ENCODE assay signal across 9 mouse cellular contexts in genomic region chr9:92820721-92821120, GRCm38 (mm10).
DNase-seq lines count a peak whose midpoint lies in the region; ATAC-seq and TF ChIP-seq lines count a peak whose summit lies in the region.
"Had no signal": no experiment of that assay in that cellular context is flagged by ENCODE, and none has a peak within 500 bp of the region (broad histone marks: within the 10 kb centered on the region; RNA-seq: fewer than 3 reads in every experiment).

No protein-coding gene starts in this region.

- DNase-seq in heart, postnatal 0 days (ENCODE audit: low spot score): no peak
- DNase-seq in heart, adult 11 months: no peak
- peak; percentile 59 for DNase-seq in brain, embryonic 14.5 days (ENCODE audit: low read depth)
- DNase-seq in embryonic facial prominence, embryonic 11.5 days (ENCODE audit: low spot score): peak; percentile 38
- no peak for DNase-seq in urinary bladder, postnatal 10 days (ENCODE audit: low spot score)
- DNase-seq: thymus, postnatal 14 days had no signal

- no peaks in the 10 kb centered on the region for H3K4me1 ChIP-seq in heart, postnatal 0 days (ENCODE audit: control insufficient read depth, insufficient read depth)
- no peaks in the 10 kb centered on the region for H3K4me1 ChIP-seq in embryonic facial prominence, embryonic 11.5 days (ENCODE audit: control insufficient read depth, insufficient read depth, low read length)
- no peaks in the 10 kb centered on the region for H3K4me1 ChIP-seq in midbrain, embryonic 12.5 days
- no peaks in the 10 kb centered on the region for H3K4me1 ChIP-seq in intestine, embryonic 16.5 days (ENCODE audit: control insufficient read depth, insufficient read depth, low read length)

- WGBS in heart, postnatal 0 days: 51% methylated on average over 11 of the region's 11 CpGs
- WGBS in embryonic facial prominence, embryonic 11.5 days: 41% methylated on average over 11 of the region's 11 CpGs
- 51% methylated on average over 11 of the region's 11 CpGs for WGBS in midbrain, embryonic 12.5 days
- 71% methylated on average over 11 of the region's 11 CpGs for WGBS in intestine, embryonic 16.5 days

- peak overlapping the region; percentile 42 for H3K4me2 ChIP-seq in heart, postnatal 0 days (ENCODE audit: low read depth, low read length)
- no peak overlapping the region for H3K4me2 ChIP-seq in embryonic facial prominence, embryonic 11.5 days (ENCODE audit: low read depth, low read length)
- H3K4me2 ChIP-seq in midbrain, embryonic 12.5 days (replicated peaks): no peak overlapping the region
- H3K4me2 ChIP-seq in intestine, embryonic 16.5 days (ENCODE audit: low read depth, low read length): no peak overlapping the region

- no peak for TF ChIP-seq EP300 in heart, postnatal 0 days (IDR thresholded peaks at IDR 0.05; ENCODE audit: low read depth)

- H3K36me3 ChIP-seq in heart, postnatal 0 days (replicated peaks; ENCODE audit: control insufficient read depth, insufficient read depth, low read length): no peaks in the 10 kb centered on the region
- no peaks in the 10 kb centered on the region for H3K36me3 ChIP-seq in embryonic facial prominence, embryonic 11.5 days (replicated peaks; ENCODE audit: control insufficient read depth, insufficient read depth, low read depth, low read length)
- no peaks in the 10 kb centered on the region for H3K36me3 ChIP-seq in midbrain, embryonic 12.5 days
- H3K36me3 ChIP-seq in intestine, embryonic 16.5 days (ENCODE audit: control insufficient read depth, insufficient read depth, low read length): no peaks in the 10 kb centered on the region
- H3K36me3 ChIP-seq: G1E had no signal

- ATAC-seq in heart, postnatal 0 days (ENCODE audit: insufficient read depth, low read depth): no peak
- no peak for ATAC-seq in embryonic facial prominence, embryonic 11.5 days (replicated peaks; ENCODE audit: insufficient number of reproducible peaks, low FRiP score, low TSS enrichment, low read depth)
- peak; percentile 65 for ATAC-seq in midbrain, embryonic 12.5 days (ENCODE audit: low FRiP score, low read depth)
- ATAC-seq in intestine, embryonic 16.5 days: no peak

- no peak for TF ChIP-seq POLR2A in brain, embryonic 14.5 days (IDR thresholded peaks at IDR 0.05; ENCODE audit: borderline replicate concordance, extremely low read depth, insufficient read depth, insufficient read length, poor library complexity, severe bottlenecking)

- TF ChIP-seq CTCF in heart, postnatal 0 days (IDR thresholded peaks at IDR 0.05; ENCODE audit: low read depth): no peak
- TF ChIP-seq CTCF in brain, embryonic 14.5 days (IDR thresholded peaks at IDR 0.05; ENCODE audit: borderline replicate concordance, extremely low read depth, insufficient read depth, insufficient read length): no peak

- H3K27me3 ChIP-seq in heart, postnatal 0 days (ENCODE audit: control insufficient read depth, insufficient read depth, low read length): no peaks in the 10 kb centered on the region
- no peaks in the 10 kb centered on the region for H3K27me3 ChIP-seq in embryonic facial prominence, embryonic 11.5 days (ENCODE audit: control insufficient read depth, insufficient read depth, low read length)
- H3K27me3 ChIP-seq in midbrain, embryonic 12.5 days: no peaks in the 10 kb centered on the region
- H3K27me3 ChIP-seq in intestine, embryonic 16.5 days (replicated peaks; ENCODE audit: control insufficient read depth, insufficient read depth, low read length): no peaks in the 10 kb centered on the region

- H3K27ac ChIP-seq in heart, postnatal 0 days (ENCODE audit: low read depth): no peak overlapping the region
- no peak overlapping the region for H3K27ac ChIP-seq in embryonic facial prominence, embryonic 11.5 days (replicated peaks; ENCODE audit: low read depth, low read length)
- H3K27ac ChIP-seq in midbrain, embryonic 12.5 days (replicated peaks): no peak overlapping the region
- H3K27ac ChIP-seq in intestine, embryonic 16.5 days (ENCODE audit: low read length): no peak overlapping the region

- no peaks in the 10 kb centered on the region for H3K9me3 ChIP-seq in heart, postnatal 0 days (replicated peaks; ENCODE audit: control insufficient read depth, low read length)
- no peaks in the 10 kb centered on the region for H3K9me3 ChIP-seq in embryonic facial prominence, embryonic 11.5 days (replicated peaks; ENCODE audit: control insufficient read depth, low read length)
- no peaks in the 10 kb centered on the region for H3K9me3 ChIP-seq in midbrain, embryonic 12.5 days
- no peaks in the 10 kb centered on the region for H3K9me3 ChIP-seq in intestine, embryonic 16.5 days (ENCODE audit: control insufficient read depth, low read length)
- H3K9me3 ChIP-seq: G1E had no signal

- H3K9ac ChIP-seq in heart, postnatal 0 days (replicated peaks; ENCODE audit: low read depth, low read length): no peak overlapping the region
- no peak overlapping the region for H3K9ac ChIP-seq in embryonic facial prominence, embryonic 11.5 days (replicated peaks; ENCODE audit: low read length)
- H3K9ac ChIP-seq in midbrain, embryonic 12.5 days (replicated peaks): no peak overlapping the region
- H3K9ac ChIP-seq in intestine, embryonic 16.5 days (ENCODE audit: low read depth, low read length): no peak overlapping the region

- peak overlapping the region; percentile 8; the same call in 1 of the 2 replicates for H3K4me3 ChIP-seq in heart, postnatal 0 days (ENCODE audit: low read depth, low read length)
- H3K4me3 ChIP-seq in embryonic facial prominence, embryonic 11.5 days (ENCODE audit: low read depth, low read length): no peak overlapping the region
- H3K4me3 ChIP-seq in midbrain, embryonic 12.5 days: no peak overlapping the region
- H3K4me3 ChIP-seq in intestine, embryonic 16.5 days (ENCODE audit: low read length): no peak overlapping the region

Comparison
In these comparisons a context has a peak if more than half of its experiments do, and no peak if none do; other contexts are left out.
1. DNase-seq: peak in brain, embryonic 14.5 days (single experiment) and embryonic facial prominence, embryonic 11.5 days (single experiment); none in heart, postnatal 0 days (single experiment), heart, adult 11 months (single experiment) and urinary bladder, postnatal 10 days (single experiment).